Mouse (Mus musculus) common myeloid progenitor, adult 5-6 weeks (primary cell): ENCODE measurements around the gene Trpm5. TPM values are rescaled to one million over a fixed set of nuclear protein-coding genes. Genes with fewer than 3 reads are reported as not detected.

Experiments used
- total RNA-seq: library from RNA; stranded (forward); fragments of 200-1000, 187-1606 nt; gene quantifications from 2 replicates; pipeline ENCODE4 v1.2.3, GENCODE M21; 2017

Gene Trpm5
- total RNA-seq, 1 experiment from 2014 or later, result not detected

Other genes starting within 250 kb of the Trpm5 start
- not detected in 2 replicates for gene Th, start 163.5 kb downstream of the Trpm5 start, total RNA-seq
- gene Ascl2, start 125.4 kb downstream of the Trpm5 start, total RNA-seq, result 0.27 TPM in 1 of 2 replicates, not detected in the other
- 115 and 119 TPM in 2 replicates for gene Tspan32, start 89.6 kb downstream of the Trpm5 start, total RNA-seq
- 187 and 210 TPM in 2 replicates for gene Cd81, start 41.9 kb downstream of the Trpm5 start, total RNA-seq
- 25.3 and 25.5 TPM in 2 replicates for gene Tssc4, start 25.4 kb downstream of the Trpm5 start, total RNA-seq
- not detected in 2 replicates for gene Kcnq1, start 11.7 kb upstream of the Trpm5 start, total RNA-seq